In genomic region chr4:129144401-129145367, GRCm38 (mm10) we compare ENCODE assay signal across 9 mouse cellular contexts. TPM values are rescaled to one million over a fixed set of nuclear protein-coding genes. Genes with fewer than 3 reads are reported as not detected.
DNase-seq lines count a peak whose midpoint lies in the region; ATAC-seq and TF ChIP-seq lines count a peak whose summit lies in the region.
"Had no signal": no experiment of that assay in that cellular context is flagged by ENCODE, and none has a peak within 500 bp of the region (broad histone marks: within the 10 kb centered on the region; RNA-seq: fewer than 3 reads in every experiment).

No protein-coding gene starts in this region.

- WGBS in forebrain, embryonic 13.5 days: 44% methylated on average over 16 of the region's 16 CpGs
- 66% methylated on average over 16 of the region's 16 CpGs for WGBS in forebrain, embryonic 11.5 days
- 69% methylated on average over 16 of the region's 16 CpGs for WGBS in embryonic facial prominence, embryonic 10.5 days
- 30% methylated on average over 16 of the region's 16 CpGs for WGBS in olfactory bulb, adult 2 months

- peak; percentile 80 for ATAC-seq in forebrain, embryonic 13.5 days
- ATAC-seq in forebrain, embryonic 11.5 days (replicated peaks; ENCODE audit: low FRiP score): no peak
- ATAC-seq in granulocyte monocyte progenitor cell, adult 5-6 weeks (replicated peaks; ENCODE audit: poor library complexity, severe bottlenecking): no peak

- H3K4me2 ChIP-seq in forebrain, embryonic 13.5 days: no peak overlapping the region
- H3K4me2 ChIP-seq in forebrain, embryonic 11.5 days (ENCODE audit: low read depth, low read length, severe bottlenecking): no peak overlapping the region
- H3K4me2 ChIP-seq: lung, embryonic 14.5 days had no signal

- H3K4me1 ChIP-seq in forebrain, embryonic 13.5 days: peaks cover 44% of the 10 kb centered on the region
- H3K4me1 ChIP-seq in forebrain, embryonic 11.5 days (replicated peaks; ENCODE audit: control insufficient read depth, insufficient read depth, low read length): no peaks in the 10 kb centered on the region
- H3K4me1 ChIP-seq in embryonic facial prominence, embryonic 10.5 days: peaks cover 14% of the 10 kb centered on the region
- peaks cover 45% of the 10 kb centered on the region for H3K4me1 ChIP-seq in olfactory bulb, adult 2 months (ENCODE audit: control insufficient read depth, insufficient read depth, low read length)

- DNase-seq in forebrain, embryonic 11.5 days (ENCODE audit: low spot score): no peak
- no peak for DNase-seq in embryonic facial prominence, embryonic 10.5 days (ENCODE audit: low spot score)
- peak; percentile 70 to 72 for DNase-seq in layer of hippocampus, postnatal 10 days (ENCODE audit: low spot score in 2 of 2)
- no peak for DNase-seq in adipocyte (ENCODE audit: low spot score)
- DNase-seq in urinary bladder, postnatal 25 days (ENCODE audit: low spot score): no peak
- DNase-seq: lung, embryonic 14.5 days had no signal

- no peaks in the 10 kb centered on the region for H3K27me3 ChIP-seq in forebrain, embryonic 13.5 days
- no peaks in the 10 kb centered on the region for H3K27me3 ChIP-seq in forebrain, embryonic 11.5 days (ENCODE audit: control insufficient read depth, insufficient read depth, low read length)
- peaks cover 5% of the 10 kb centered on the region for H3K27me3 ChIP-seq in embryonic facial prominence, embryonic 10.5 days (replicated peaks; ENCODE audit: low read depth, poor library complexity, severe bottlenecking)

- H3K27ac ChIP-seq in forebrain, embryonic 13.5 days: peak overlapping the region; percentile 70
- no peak overlapping the region for H3K27ac ChIP-seq in forebrain, embryonic 11.5 days (ENCODE audit: low read depth, low read length)
- 0 out of 2 replicates have a peak overlapping the region, but pooled peaks have one; percentile 6 for H3K27ac ChIP-seq in embryonic facial prominence, embryonic 10.5 days (replicated peaks)
- peak overlapping the region; percentile 58 for H3K27ac ChIP-seq in olfactory bulb, adult 2 months (ENCODE audit: insufficient read depth, low read depth, low read length)

- no peak for TF ChIP-seq POLR2A in olfactory bulb, adult 2 months (IDR thresholded peaks at IDR 0.05; ENCODE audit: insufficient read depth, low read depth, low read length)

- H3K9ac ChIP-seq in forebrain, embryonic 13.5 days: no peak overlapping the region
- no peak overlapping the region for H3K9ac ChIP-seq in forebrain, embryonic 11.5 days (ENCODE audit: low read length)
- H3K9ac ChIP-seq: lung, embryonic 14.5 days had no signal

- no peaks in the 10 kb centered on the region for H3K9me3 ChIP-seq in forebrain, embryonic 13.5 days (replicated peaks)
- H3K9me3 ChIP-seq in forebrain, embryonic 11.5 days (ENCODE audit: control insufficient read depth, low read length): no peaks in the 10 kb centered on the region
- no peaks in the 10 kb centered on the region for H3K9me3 ChIP-seq in embryonic facial prominence, embryonic 10.5 days

- H3K4me3 ChIP-seq in forebrain, embryonic 13.5 days: no peak overlapping the region
- H3K4me3 ChIP-seq in forebrain, embryonic 11.5 days (ENCODE audit: low read depth, low read length): no peak overlapping the region
- no peak overlapping the region for H3K4me3 ChIP-seq in embryonic facial prominence, embryonic 10.5 days
- no peak overlapping the region for H3K4me3 ChIP-seq in olfactory bulb, adult 2 months (ENCODE audit: insufficient read depth, low read depth, low read length)

- TF ChIP-seq CTCF in olfactory bulb, adult 2 months (IDR thresholded peaks at IDR 0.05; ENCODE audit: insufficient read depth, low read depth, low read length): no peak

- peaks cover 14% of the 10 kb centered on the region for H3K36me3 ChIP-seq in forebrain, embryonic 13.5 days (ENCODE audit: poor library complexity, severe bottlenecking)
- H3K36me3 ChIP-seq in forebrain, embryonic 11.5 days (ENCODE audit: control insufficient read depth, insufficient read depth, low read length): no peaks in the 10 kb centered on the region
- peaks cover 48% of the 10 kb centered on the region for H3K36me3 ChIP-seq in embryonic facial prominence, embryonic 10.5 days (replicated peaks)

RNA-seq across cellular contexts. Expression of gene Fndc5, which starts 7.9 kb away (rescaled TPM):
- polyA plus RNA-seq in forebrain, embryonic 13.5 days (2015; fragmentation: Nextera tagmentation; extraction: Ambion mirVana): 0.93 and 1.1 TPM in 2 replicates
- polyA plus RNA-seq in forebrain, embryonic 11.5 days (2014; fragmentation: Nextera tagmentation; extraction: Ambion mirVana): 0.63 and 1.4 TPM in 2 replicates
- polyA plus RNA-seq in embryonic facial prominence, embryonic 10.5 days (2016; fragmentation: Nextera tagmentation; extraction: Ambion mirVana): 1.5 TPM in 2 replicates
- 10 to 100 TPM; 41.4 to 42.9 TPM for total RNA-seq in layer of hippocampus, postnatal 10 days (2021)
- not detected in 2 replicates for polyA plus RNA-seq in olfactory bulb, adult 2 months (2012; ENCODE audit: insufficient read depth, insufficient read length, low replicate concordance, missing spikeins)
- not detected in 2 replicates for total RNA-seq in granulocyte monocyte progenitor cell, adult 5-6 weeks (2014; fragmentation: Nextera tagmentation)
- not detected in 2 replicates for total RNA-seq in granulocyte monocyte progenitor cell, adult 5-6 weeks (2017)

RNA-seq across cellular contexts. Expression of gene Hpca, which starts 22.8 kb away (rescaled TPM):
- polyA plus RNA-seq in forebrain, embryonic 13.5 days (2015; fragmentation: Nextera tagmentation; extraction: Ambion mirVana): 19.6 and 20.4 TPM in 2 replicates
- 0.87 and 1.2 TPM in 2 replicates for polyA plus RNA-seq in forebrain, embryonic 11.5 days (2014; fragmentation: Nextera tagmentation; extraction: Ambion mirVana)
- 0.66 and 1.8 TPM in 2 replicates for polyA plus RNA-seq in embryonic facial prominence, embryonic 10.5 days (2016; fragmentation: Nextera tagmentation; extraction: Ambion mirVana)
- total RNA-seq in layer of hippocampus, postnatal 10 days (2021): 100 to 1,000 TPM; 910 to 956 TPM
- not detected in 2 replicates for polyA plus RNA-seq in olfactory bulb, adult 2 months (2012; ENCODE audit: insufficient read depth, insufficient read length, low replicate concordance, missing spikeins)
- not detected in 2 replicates for total RNA-seq in granulocyte monocyte progenitor cell, adult 5-6 weeks (2014; fragmentation: Nextera tagmentation)
- total RNA-seq in granulocyte monocyte progenitor cell, adult 5-6 weeks (2017): not detected in 2 replicates

RNA-seq across cellular contexts. Expression of gene Tmem54, which starts 39.3 kb away (rescaled TPM):
- not detected in 2 replicates for polyA plus RNA-seq in forebrain, embryonic 13.5 days (2015; fragmentation: Nextera tagmentation; extraction: Ambion mirVana)
- 1.5 and 2.0 TPM in 2 replicates for polyA plus RNA-seq in forebrain, embryonic 11.5 days (2014; fragmentation: Nextera tagmentation; extraction: Ambion mirVana)
- 10.6 and 11.8 TPM in 2 replicates for polyA plus RNA-seq in embryonic facial prominence, embryonic 10.5 days (2016; fragmentation: Nextera tagmentation; extraction: Ambion mirVana)
- not detected for total RNA-seq in layer of hippocampus, postnatal 10 days (2021)
- not detected in 2 replicates for polyA plus RNA-seq in olfactory bulb, adult 2 months (2012; ENCODE audit: insufficient read depth, insufficient read length, low replicate concordance, missing spikeins)
- not detected in 2 replicates for total RNA-seq in granulocyte monocyte progenitor cell, adult 5-6 weeks (2014; fragmentation: Nextera tagmentation)
- total RNA-seq in granulocyte monocyte progenitor cell, adult 5-6 weeks (2017): not detected in 2 replicates

RNA-seq across cellular contexts. Expression of gene S100pbp, which starts 44.8 kb away (rescaled TPM):
- 15.6 and 19.1 TPM in 2 replicates for polyA plus RNA-seq in forebrain, embryonic 13.5 days (2015; fragmentation: Nextera tagmentation; extraction: Ambion mirVana)
- 25.4 and 30.7 TPM in 2 replicates for polyA plus RNA-seq in forebrain, embryonic 11.5 days (2014; fragmentation: Nextera tagmentation; extraction: Ambion mirVana)
- polyA plus RNA-seq in embryonic facial prominence, embryonic 10.5 days (2016; fragmentation: Nextera tagmentation; extraction: Ambion mirVana): 29.5 and 29.8 TPM in 2 replicates
- 10 to 100 TPM; 36.8 to 37.0 TPM for total RNA-seq in layer of hippocampus, postnatal 10 days (2021)
- not detected in 2 replicates for polyA plus RNA-seq in olfactory bulb, adult 2 months (2012; ENCODE audit: insufficient read depth, insufficient read length, low replicate concordance, missing spikeins)
- 20.8 and 30.0 TPM in 2 replicates for total RNA-seq in granulocyte monocyte progenitor cell, adult 5-6 weeks (2014; fragmentation: Nextera tagmentation)
- total RNA-seq in granulocyte monocyte progenitor cell, adult 5-6 weeks (2017): 14.8 and 18.3 TPM in 2 replicates

RNA-seq across cellular contexts. Expression of gene Yars, which starts 44.9 kb away (rescaled TPM):
- polyA plus RNA-seq in forebrain, embryonic 13.5 days (2015; fragmentation: Nextera tagmentation; extraction: Ambion mirVana): 100 and 106 TPM in 2 replicates
- polyA plus RNA-seq in forebrain, embryonic 11.5 days (2014; fragmentation: Nextera tagmentation; extraction: Ambion mirVana): 113 and 118 TPM in 2 replicates
- polyA plus RNA-seq in embryonic facial prominence, embryonic 10.5 days (2016; fragmentation: Nextera tagmentation; extraction: Ambion mirVana): 96.0 and 105 TPM in 2 replicates
- 100 to 1,000 TPM in 1 of 2 experiments, 10 to 100 TPM in 1; 99.0 to 109 TPM for total RNA-seq in layer of hippocampus, postnatal 10 days (2021)
- polyA plus RNA-seq in olfactory bulb, adult 2 months (2012; ENCODE audit: insufficient read depth, insufficient read length, low replicate concordance, missing spikeins): not detected in 2 replicates
- total RNA-seq in granulocyte monocyte progenitor cell, adult 5-6 weeks (2014; fragmentation: Nextera tagmentation): 42.7 and 44.3 TPM in 2 replicates
- total RNA-seq in granulocyte monocyte progenitor cell, adult 5-6 weeks (2017): 56.7 and 64.5 TPM in 2 replicates

Comparison
In these comparisons a context has a peak if more than half of its experiments do, and no peak if none do; other contexts are left out.
1. DNase-seq: peak in layer of hippocampus, postnatal 10 days (2 of 2); none in forebrain, embryonic 11.5 days (single experiment), embryonic facial prominence, embryonic 10.5 days (single experiment), adipocyte (single experiment) and urinary bladder, postnatal 25 days (single experiment).
2. RNA of gene Fndc5, which starts 7.9 kb away (polyA plus RNA-seq): not detected in olfactory bulb, adult 2 months; 1.5 TPM in embryonic facial prominence, embryonic 10.5 days, 0.63 to 1.4 TPM in forebrain, embryonic 11.5 days and 0.93 to 1.1 TPM in forebrain, embryonic 13.5 days; every median in the first group is over 10 times any median in the second.